Mouse (Mus musculus): ENCODE data around the gene Vmn2r110.

The Vmn2r110 gene

DNA sequence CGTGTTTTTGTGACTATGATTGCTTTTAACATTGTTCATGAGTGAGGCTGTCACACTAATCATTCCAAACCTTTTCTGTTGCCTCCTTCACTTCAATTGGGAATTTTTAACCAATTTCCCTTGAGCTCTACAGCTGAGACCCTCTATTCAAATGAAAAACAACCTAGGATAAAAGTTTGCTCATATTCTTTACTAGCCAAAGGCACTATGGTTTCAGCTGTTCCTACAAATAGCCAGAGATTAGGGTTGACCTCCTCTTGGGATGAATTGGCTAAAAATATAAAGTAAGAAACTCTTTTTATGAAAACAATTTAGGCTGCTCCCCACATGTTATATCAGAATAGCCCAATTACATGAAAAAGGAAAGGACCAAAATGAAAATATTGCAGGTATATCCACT lies at the start of gene Vmn2r110:
TSS of gene Vmn2r110 (minus strand) at position 101 of the 400 bp plus-strand sequence.
- DNase-seq: no peak

DNA sequence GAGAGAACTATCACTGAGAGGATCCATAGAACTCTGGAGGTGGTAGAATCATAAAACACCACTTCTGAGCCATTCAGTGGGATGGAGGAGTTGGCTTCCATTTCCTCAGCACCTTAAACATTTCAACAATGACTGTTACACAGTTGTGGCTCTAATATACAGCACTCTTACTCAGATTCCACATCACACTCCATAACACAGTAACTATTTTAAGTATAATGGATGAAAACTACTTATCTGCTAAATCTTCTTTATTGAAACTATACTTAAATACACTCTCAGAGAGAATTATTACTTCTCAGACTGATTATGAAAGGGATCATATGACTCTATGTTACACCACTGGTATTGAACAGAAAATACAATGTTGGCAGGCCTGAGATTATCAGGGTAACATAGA lies 28.6 kb upstream of the Vmn2r110 start, which contains the start of gene Fpr-rs3:
TSS of gene Fpr-rs3 (minus strand) at position 101 of the 400 bp plus-strand sequence.
- DNase-seq: no peak

DNA sequence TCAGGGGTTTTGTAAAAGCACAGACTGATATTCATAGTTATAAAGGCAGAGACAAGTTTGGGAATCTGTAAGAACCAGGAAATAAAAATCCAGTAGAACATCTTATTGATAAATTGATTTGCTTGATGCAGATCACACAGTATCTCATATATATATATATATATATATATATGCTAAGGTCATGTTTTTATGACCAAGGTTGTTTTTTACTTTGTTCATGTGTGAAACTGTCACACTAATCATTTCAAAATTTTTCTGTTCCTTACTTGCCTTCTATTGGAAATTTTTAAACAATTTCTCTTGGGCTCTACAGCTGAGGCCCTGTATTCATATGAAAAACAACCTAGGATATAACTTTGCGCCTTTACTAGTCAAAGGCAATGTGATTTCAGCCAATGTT lies 31.6 kb downstream of the Vmn2r110 start, which contains the start of gene Vmn2r109:
TSS of gene Vmn2r109 (minus strand) at position 101 of the 400 bp plus-strand sequence.
- DNase-seq: no peak

Data from cerebellum, postnatal 14 days (tissue).